Mouse (Mus musculus) G1E (cell line): Measurements from ENCODE around the gene Mrgprf.

Experiments used
- CTCF ChIP-seq: IDR thresholded peaks from 2 replicates; pipeline ENCODE4 v1.5.1; 2012; ENCODE audit warnings: low read depth, low read length, inconsistent platforms, mixed read lengths
- GATA1 ChIP-seq: IDR thresholded peaks from 2 replicates; pipeline ENCODE4 v1.6.1; 2012; ENCODE audit warnings: borderline replicate concordance, low read length, inconsistent platforms, mixed read lengths
- POLR2AphosphoS5 ChIP-seq: IDR thresholded peaks from 2 replicates; pipeline ENCODE4 v1.6.1; 2012; ENCODE audit warnings: low read depth, low read length, inconsistent platforms; ENCODE audit not compliant: insufficient replicate concordance
- TAL1 ChIP-seq: conservative IDR thresholded peaks from 2 replicates; pipeline ENCODE4 v1.6.1; 2012; ENCODE audit warnings: low read depth, low read length, inconsistent platforms, mixed read lengths

GRCm38 (mm10) chr7:145256092-145256491, 44.5 kb upstream of the Mrgprf start:
- TF ChIP-seq GATA1 = no peak
- TF ChIP-seq CTCF = no peak
- TF ChIP-seq POLR2AphosphoS5 = no peak
- TF ChIP-seq TAL1 = no peak
